Mouse (Mus musculus) heart, adult 18-20 months (tissue): ENCODE results near the gene Zfp764. TPM values are rescaled to one million over a fixed set of nuclear protein-coding genes. Genes with fewer than 3 reads are reported as not detected.
"Not testable (repeated sequence)": the region's sequence is repeated elsewhere in the genome, so short reads cannot be mapped to it uniquely, and the experiment has no call there.

Experiments used
- DNase-seq, 2 experiments: peaks; one replicate each; pipeline ENCODE4 v3.0.0; 2021 to 2022; ENCODE audit warnings: mixed read lengths in 1 of 2
- total RNA-seq, 2 experiments: library from RNA; stranded (reverse); gene quantifications; 2 replicates each; pipeline ENCODE4 v1.2.3; 2021

The Zfp764 gene
- total RNA-seq, 2 experiments from 2014 or later: 2.4 to 3.3 TPM

- DNase-seq: no peak
Observed at GRCm38 (mm10) chr7:127391538-127391937, 15.1 kb downstream of the Zfp764 start.

- no peak for DNase-seq
Observed at GRCm38 (mm10) chr7:127390306-127390705, 16.3 kb downstream of the Zfp764 start.

- DNase-seq: not testable (repeated sequence)
Observed at GRCm38 (mm10) chr7:127388201-127388600, 18.4 kb downstream of the Zfp764 start.

GRCm38 (mm10) chr7:127386641-127387392 is 19.8 kb downstream of the Zfp764 start, which contains the start of gene 9130019O22Rik:
Gene 9130019O22Rik, minus strand, starts transcription at chr7:127387166.
- DNase-seq: peak; percentile 95 to 97

GRCm38 (mm10) chr7:127385560-127385959 is 21.1 kb downstream of the Zfp764 start:
- DNase-seq: not testable (repeated sequence)

GRCm38 (mm10) chr7:127378310-127378921 is 28.2 kb downstream of the Zfp764 start:
- no peak for DNase-seq

GRCm38 (mm10) chr7:127375271-127376245 is 31.1 kb downstream of the Zfp764 start, which contains the start of gene Zfp747:
Gene Zfp747, minus strand, starts transcription at chr7:127376050.
- DNase-seq: peak; percentile 97 to 98

GRCm38 (mm10) chr7:127371870-127372269 is 34.8 kb downstream of the Zfp764 start:
- not testable (repeated sequence) for DNase-seq

GRCm38 (mm10) chr7:127371213-127371612 is 35.4 kb downstream of the Zfp764 start:
- no peak for DNase-seq

GRCm38 (mm10) chr7:127366249-127366648 is 40.4 kb downstream of the Zfp764 start:
- no peak for DNase-seq

- peak in 1 of 2 experiments; percentile 37 for DNase-seq
Observed at GRCm38 (mm10) chr7:127364166-127364565, 42.5 kb downstream of the Zfp764 start.

- DNase-seq: peak in 1 of 2 experiments; percentile 37
Observed at GRCm38 (mm10) chr7:127363475-127363921, 43.1 kb downstream of the Zfp764 start.

- DNase-seq: peak in 1 of 2 experiments; percentile 69
Observed at GRCm38 (mm10) chr7:127362418-127362817, 44.2 kb downstream of the Zfp764 start.

GRCm38 (mm10) chr7:127361449-127361848 is 45.2 kb downstream of the Zfp764 start:
- no peak for DNase-seq

- DNase-seq: no peak
Observed at GRCm38 (mm10) chr7:127360265-127360664, 46.4 kb downstream of the Zfp764 start.

GRCm38 (mm10) chr7:127358472-127358871 is 48.1 kb downstream of the Zfp764 start:
- DNase-seq: no peak

GRCm38 (mm10) chr7:127357871-127358270 is 48.8 kb downstream of the Zfp764 start:
- no peak for DNase-seq

- DNase-seq: no peak
Observed at GRCm38 (mm10) chr7:127355796-127356195, 50.8 kb downstream of the Zfp764 start.
